Mouse (Mus musculus) heart, embryonic 11.5 days (tissue): ENCODE data around the gene Stt3a. TPM values are rescaled to one million over a fixed set of nuclear protein-coding genes. Genes with fewer than 3 reads are reported as not detected.

Experiments
- ATAC-seq: fragments of 200-750 bp; cut with Nextera tagmentation; replicated peaks from 2 replicates; pipeline ENCODE4 v1.8.0; 2017; ENCODE audit warnings: moderate library complexity; ENCODE audit not compliant: insufficient number of reproducible peaks, low FRiP score, low TSS enrichment
- H3K27ac ChIP-seq: fragments of 300-500 bp; sonication (generic); 2 replicates; pipeline ENCODE4 v1.5.1; 2014; ENCODE audit warnings: mild to moderate bottlenecking, low read depth, low read length
- H3K27me3 ChIP-seq: fragments of 300-500 bp; sonication (generic); 2 replicates; pipeline ENCODE4 v1.6.1; 2014; ENCODE audit warnings: mild to moderate bottlenecking, low read length, mixed read lengths; ENCODE audit not compliant: control insufficient read depth, insufficient read depth
- H3K36me3 ChIP-seq: fragments of 300-500 bp; sonication (generic); 2 replicates; pipeline ENCODE4 v1.6.1; 2014; ENCODE audit warnings: mild to moderate bottlenecking, low read length, moderate library complexity, mixed read lengths; ENCODE audit not compliant: control insufficient read depth, insufficient read depth
- H3K4me1 ChIP-seq: fragments of 300-500 bp; sonication (generic); 2 replicates; pipeline ENCODE4 v1.6.1; 2014; ENCODE audit warnings: low read length; ENCODE audit not compliant: control insufficient read depth, insufficient read depth
- H3K4me2 ChIP-seq: fragments of 300-500 bp; sonication (generic); 2 replicates; pipeline ENCODE4 v1.6.1; 2014; ENCODE audit warnings: mild to moderate bottlenecking, moderate library complexity
- H3K4me3 ChIP-seq: fragments of 300-500 bp; sonication (generic); 2 replicates; pipeline ENCODE4 v1.5.1; 2014; ENCODE audit warnings: low read depth, low read length
- H3K9ac ChIP-seq: fragments of 300-500 bp; sonication (generic); 2 replicates; pipeline ENCODE4 v1.6.1; 2014; ENCODE audit warnings: mild to moderate bottlenecking, low read depth, low read length, moderate library complexity
- H3K9me3 ChIP-seq: fragments of 300-500 bp; sonication (generic); replicated peaks from 2 replicates; pipeline ENCODE4 v1.6.1; 2016; ENCODE audit warnings: low read length; ENCODE audit not compliant: control insufficient read depth
- WGBS: fragments of 180-500 bp; shearing (Covaris S2); extraction: QIAGEN DNeasy Blood & Tissue Kit; methylation state at CpG from one replicate; pipeline ENCODE4 v1.1.7; 2014; ENCODE audit not compliant: insufficient replicate concordance; 5-methylcytosine and 5-hydroxymethylcytosine counted together
- polyA plus RNA-seq: library from polyadenylated mRNA; unstranded; fragments of >200 nt; fragmentation: Nextera tagmentation; extraction: Ambion mirVana; gene quantifications from 2 replicates; pipeline ENCODE4 v1.2.1, GENCODE M21; 2014

The Stt3a gene
- polyA plus RNA-seq, 1 experiment from 2014 or later: 147 TPM

DNA sequence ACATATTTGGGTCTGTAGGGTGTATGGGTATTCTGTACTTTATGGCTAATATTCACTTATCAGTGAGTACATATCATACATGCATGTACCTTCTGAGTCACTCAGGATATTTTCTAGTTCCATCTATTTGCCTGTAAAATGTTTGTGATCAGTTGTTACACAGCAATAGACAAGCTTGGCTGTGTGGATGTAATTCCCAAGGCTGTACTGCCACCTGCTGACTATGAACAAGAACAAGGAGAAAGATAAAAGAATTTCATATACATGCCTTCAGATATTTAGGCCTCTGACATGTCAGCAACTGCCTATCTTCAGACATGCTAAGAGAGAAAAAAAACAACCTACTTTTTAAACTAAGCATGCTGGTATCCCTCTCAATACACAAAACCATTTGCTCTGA is 80.2 kb downstream of the Stt3a start:
- H3K9ac ChIP-seq: no peak overlapping the region
- no peak for ATAC-seq
- no peak overlapping the region for H3K4me3 ChIP-seq

DNA sequence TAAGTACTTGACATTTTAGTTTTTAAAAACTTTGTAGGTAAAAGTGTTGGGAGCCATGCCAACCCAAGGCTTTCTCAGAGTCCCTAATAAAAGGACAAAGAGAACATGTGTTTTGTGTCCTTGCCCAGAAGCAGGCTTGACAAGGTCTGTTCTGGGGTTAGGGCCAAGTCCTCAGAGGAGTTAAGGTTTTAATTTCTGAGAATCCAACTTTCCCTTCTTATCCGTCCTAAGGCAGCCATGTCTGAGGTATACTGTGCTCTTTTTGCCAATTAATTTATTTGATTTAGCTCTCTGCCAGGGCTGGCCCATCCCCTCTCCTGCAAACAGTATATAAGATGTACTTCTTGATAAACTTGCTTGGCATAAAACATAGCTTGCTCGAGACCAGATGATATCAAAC is 86.1 kb downstream of the Stt3a start:
- no peak overlapping the region for H3K4me3 ChIP-seq
- H3K9me3 ChIP-seq: no peaks in the 10 kb centered on the region
- H3K9ac ChIP-seq: no peak overlapping the region
- no peak overlapping the region for H3K4me2 ChIP-seq
- no peak for ATAC-seq
- H3K27me3 ChIP-seq: no peaks in the 10 kb centered on the region
- H3K4me1 ChIP-seq: no peaks in the 10 kb centered on the region
- no peaks in the 10 kb centered on the region for H3K36me3 ChIP-seq
- H3K27ac ChIP-seq: no peak overlapping the region
- WGBS: 75% methylated on average over 2 of the region's 2 CpGs

More for the DNA sequence above, 80.2 kb downstream of the Stt3a start:
- no peaks in the 10 kb centered on the region for H3K27me3 ChIP-seq
- no peak overlapping the region for H3K4me2 ChIP-seq
- H3K4me1 ChIP-seq: no peaks in the 10 kb centered on the region
- no peak overlapping the region for H3K27ac ChIP-seq
- H3K36me3 ChIP-seq: no peaks in the 10 kb centered on the region
- no peaks in the 10 kb centered on the region for H3K9me3 ChIP-seq

Other genes starting within 250 kb of the Stt3a start
- not detected in 2 replicates for gene Gm5615, start 225.7 kb downstream of the Stt3a start, polyA plus RNA-seq
- not detected in 2 replicates for gene Gm17689, start 185.0 kb downstream of the Stt3a start, polyA plus RNA-seq
- not detected in 2 replicates for gene A630095E13Rik, start 124.3 kb downstream of the Stt3a start, polyA plus RNA-seq
- not detected in 2 replicates for gene Acrv1, start 74.5 kb downstream of the Stt3a start, polyA plus RNA-seq
- 26.2 and 30.6 TPM in 2 replicates for gene Chek1, start 40.6 kb downstream of the Stt3a start, polyA plus RNA-seq
- gene Ei24, start 29.7 kb upstream of the Stt3a start, polyA plus RNA-seq: 38.2 and 38.7 TPM in 2 replicates
- gene Fez1, start 54.2 kb upstream of the Stt3a start, polyA plus RNA-seq: 3.6 and 3.9 TPM in 2 replicates